Mouse (Mus musculus): ENCODE measurements around the gene Zcchc10. TPM values are rescaled to one million over a fixed set of nuclear protein-coding genes. Genes with fewer than 3 reads are reported as not detected.

Zcchc10 gene
- polyA plus RNA-seq, 1 experiment from 2014 or later, result 14.3 TPM

DNA sequence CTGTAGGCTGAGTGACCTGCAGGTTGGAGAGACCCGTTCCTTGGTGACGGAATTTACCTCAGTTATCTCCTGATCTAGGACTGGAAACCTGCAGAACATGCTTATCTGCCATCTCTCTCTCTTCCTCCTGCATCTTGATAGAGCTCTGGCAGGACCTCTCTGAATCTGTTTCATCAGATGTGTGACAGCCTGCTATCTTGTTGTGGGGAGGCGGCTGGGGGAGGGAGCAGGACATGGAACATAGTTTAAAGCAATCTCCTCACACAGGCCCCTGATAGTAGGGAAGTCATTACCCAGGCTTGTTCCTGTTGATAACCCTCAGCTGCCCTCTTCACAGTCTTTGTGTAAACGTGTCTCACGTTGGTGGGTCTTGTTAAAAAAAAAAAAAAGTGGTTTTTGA, 20.8 kb downstream of the Zcchc10 start:
- peaks cover 7% of the 10 kb centered on the region for H3K4me1 ChIP-seq (replicated peaks)
- ATAC-seq (replicated peaks; ENCODE audit: insufficient number of reproducible peaks, insufficient read depth, low FRiP score, low read depth), result no peak; the same call in 1 of the 2 replicates
- WGBS, result 14% methylated on average over 5 of the region's 5 CpGs
- no peaks in the 10 kb centered on the region for H3K27me3 ChIP-seq
- H3K9me3 ChIP-seq (replicated peaks), result no peaks in the 10 kb centered on the region
- no peak overlapping the region for H3K4me2 ChIP-seq
- no peaks in the 10 kb centered on the region for H3K36me3 ChIP-seq
- no peak overlapping the region for H3K27ac ChIP-seq
- H3K9ac ChIP-seq, result no peak overlapping the region
- H3K4me3 ChIP-seq, result no peak overlapping the region

DNA sequence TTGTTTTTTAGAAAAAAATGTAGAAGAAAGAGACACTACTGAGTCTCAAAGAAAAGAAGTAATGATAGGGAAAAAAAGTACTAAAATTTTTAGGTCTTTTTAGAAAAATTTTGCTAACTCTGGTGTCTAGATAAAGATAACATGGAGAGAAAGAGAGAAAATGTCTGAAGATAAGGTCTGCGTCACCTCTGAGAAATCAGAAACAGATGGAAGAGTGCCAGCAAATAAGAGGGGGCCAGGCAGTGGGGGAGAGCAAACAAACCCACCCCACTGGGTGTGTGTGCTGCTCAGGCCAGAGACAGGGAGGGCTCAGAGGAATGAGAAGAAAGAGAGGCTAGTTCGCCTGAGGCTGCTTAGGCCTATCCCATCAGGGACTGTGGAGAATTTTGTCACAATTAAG, 21.3 kb downstream of the Zcchc10 start:
- no peak overlapping the region for H3K27ac ChIP-seq
- ATAC-seq (replicated peaks; ENCODE audit: insufficient number of reproducible peaks, insufficient read depth, low FRiP score, low read depth), result no peak
- H3K9ac ChIP-seq, result no peak overlapping the region

DNA sequence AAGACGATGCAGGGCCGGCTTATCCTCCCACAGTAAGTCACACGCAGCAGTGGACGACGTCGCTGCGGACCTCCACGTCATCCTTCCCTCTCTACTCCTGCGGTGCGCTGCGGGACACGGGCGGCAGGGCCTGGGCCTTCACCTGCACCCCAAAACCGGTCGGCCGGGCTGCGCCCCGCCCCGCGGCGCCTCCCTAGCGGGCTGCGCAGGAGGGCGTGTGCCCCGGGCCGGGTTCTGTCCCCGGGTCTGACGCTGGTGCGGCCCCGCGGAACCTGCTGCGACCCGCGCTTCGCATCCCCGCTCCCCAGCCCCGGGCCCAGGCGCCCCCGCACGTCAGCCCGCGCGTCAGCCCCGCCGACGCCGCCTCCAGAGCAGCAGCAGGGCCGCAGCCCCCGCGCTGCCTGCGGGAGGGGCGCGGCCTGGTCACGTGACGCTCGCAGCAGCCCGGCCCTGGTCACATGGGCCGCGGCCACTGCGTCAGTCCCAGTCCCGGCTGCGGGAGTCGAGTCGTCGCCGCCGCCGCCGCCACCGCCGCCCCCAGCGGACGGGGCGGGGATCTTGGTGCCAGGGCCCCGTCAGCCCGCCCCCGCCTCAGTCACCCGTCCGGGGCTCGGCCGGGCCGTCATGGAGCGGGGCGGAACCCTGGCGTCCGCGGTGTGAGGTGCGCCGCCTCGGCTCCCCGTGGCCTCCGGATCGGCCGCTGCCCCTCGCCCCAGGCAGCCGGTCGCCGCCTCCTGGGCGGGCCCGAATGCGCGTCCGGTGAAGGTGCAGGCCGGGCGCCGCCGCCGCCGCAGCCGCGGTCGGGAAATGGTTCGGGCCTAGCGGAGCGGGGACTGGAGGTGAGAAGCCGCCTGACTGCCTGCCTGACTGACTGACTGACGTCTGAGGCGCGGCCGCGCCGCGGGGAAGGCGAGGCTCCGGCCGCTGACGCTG, 26.1 kb downstream of the Zcchc10 start, which contains the start of gene Aff4:
Aff4 (plus strand) TSS at position 543 of the 933 bp plus-strand sequence.
- under 1% methylated on average over 113 of the region's 127 CpGs for WGBS
- Histone ChIP-seq H3K27me3 (no peaks in the 10 kb centered on the region), H3K9ac (peak within 1 kb of the TSS; percentile 99), H3K9me3 (replicated peaks) (no peaks in the 10 kb centered on the region), H3K36me3 (no peaks in the 10 kb centered on the region), H3K4me1 (replicated peaks) (peaks cover 10% of the 10 kb centered on the region), H3K27ac (peak within 1 kb of the TSS; percentile 99), H3K4me3 (peak within 1 kb of the TSS; percentile 99), H3K4me2 (peak within 1 kb of the TSS; percentile 77)
- peak; percentile 93 for ATAC-seq (replicated peaks; ENCODE audit: insufficient number of reproducible peaks, insufficient read depth, low FRiP score, low read depth)

More for the DNA sequence above, 21.3 kb downstream of the Zcchc10 start:
- WGBS, result 19% methylated on average over 2 of the region's 2 CpGs
- H3K4me2 ChIP-seq, result no peak overlapping the region
- no peaks in the 10 kb centered on the region for H3K9me3 ChIP-seq (replicated peaks)
- no peak overlapping the region for H3K4me3 ChIP-seq
- H3K4me1 ChIP-seq (replicated peaks), result peaks cover 7% of the 10 kb centered on the region
- H3K36me3 ChIP-seq, result no peaks in the 10 kb centered on the region
- no peaks in the 10 kb centered on the region for H3K27me3 ChIP-seq

DNA sequence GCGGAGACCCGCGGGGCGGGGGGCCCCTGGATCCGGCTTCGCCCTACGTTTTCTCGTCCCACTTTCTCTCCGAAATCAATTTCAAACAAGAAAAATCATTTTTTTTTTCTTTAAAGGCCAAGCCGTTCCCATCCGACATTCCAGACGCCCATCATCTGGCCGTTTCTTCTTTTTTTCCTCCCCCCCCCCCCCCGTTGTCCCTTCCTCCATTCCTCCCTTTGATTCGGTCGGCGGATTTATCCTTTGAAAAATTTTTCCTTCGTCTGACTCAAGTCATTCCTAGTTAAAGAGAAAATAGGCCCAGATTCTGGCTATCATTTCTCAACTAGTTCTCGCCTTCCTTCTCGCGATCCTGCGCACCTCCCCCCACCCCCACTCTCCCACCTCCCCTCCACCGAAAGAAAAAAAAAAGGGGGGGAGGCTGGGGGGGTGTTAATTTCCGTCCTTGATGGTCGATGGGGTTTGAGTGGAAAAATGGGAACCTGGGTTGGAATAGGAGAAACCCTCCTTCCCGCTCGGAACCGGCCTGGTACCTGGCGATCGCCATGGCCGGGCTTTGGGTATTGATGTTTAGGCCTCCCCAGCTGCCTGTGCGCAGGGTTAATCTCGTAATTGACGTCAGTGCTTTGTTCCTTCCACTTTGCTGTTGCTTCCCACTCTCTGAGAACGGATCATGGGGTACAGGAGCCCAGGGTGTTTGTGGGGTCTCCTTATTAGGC, 26.9 kb downstream of the Zcchc10 start:
- H3K27ac ChIP-seq, result peak overlapping the region; percentile 99
- H3K4me2 ChIP-seq, result peak overlapping the region; percentile 77
- WGBS, result under 1% methylated on average over 35 of the region's 35 CpGs
- H3K4me3 ChIP-seq, result peak overlapping the region; percentile 99
- no peak; the same call in 1 of the 2 replicates for ATAC-seq (replicated peaks; ENCODE audit: insufficient number of reproducible peaks, insufficient read depth, low FRiP score, low read depth)
- H3K4me1 ChIP-seq (replicated peaks), result peaks cover 6% of the 10 kb centered on the region
- no peaks in the 10 kb centered on the region for H3K36me3 ChIP-seq
- peak overlapping the region; percentile 99 for H3K9ac ChIP-seq
- no peaks in the 10 kb centered on the region for H3K9me3 ChIP-seq (replicated peaks)
- H3K27me3 ChIP-seq, result no peaks in the 10 kb centered on the region

DNA sequence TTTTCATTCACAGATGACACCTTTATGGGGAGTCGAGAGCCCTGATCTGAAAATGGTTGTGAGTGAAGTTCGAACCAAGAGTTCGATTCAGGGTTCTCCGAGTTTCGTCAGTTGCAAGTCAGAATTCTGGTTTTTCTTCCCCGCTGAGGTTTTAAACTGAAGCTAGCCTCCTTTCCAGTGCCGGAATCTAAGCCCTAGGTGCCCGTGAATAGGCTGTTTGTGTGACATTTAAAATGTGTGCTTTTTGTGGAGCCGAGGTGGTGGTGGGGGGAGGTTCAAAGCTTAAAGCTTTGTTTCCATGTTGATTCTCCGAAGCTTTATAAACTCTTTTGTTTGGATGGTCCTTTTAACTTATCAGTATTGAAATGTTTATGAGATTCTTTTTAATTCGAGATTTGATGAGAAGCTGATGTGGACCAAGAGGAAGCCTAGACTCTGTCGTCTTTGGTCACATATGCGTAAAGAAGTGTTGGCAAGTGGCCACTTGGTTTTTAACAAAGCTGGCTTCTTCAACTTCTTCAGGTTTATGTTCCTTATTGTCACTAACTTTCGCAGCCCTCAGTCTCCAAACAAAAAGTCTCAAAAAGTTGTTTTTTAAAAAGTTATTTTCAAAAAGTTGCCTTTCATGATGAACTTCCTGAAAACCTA, 27.6 kb downstream of the Zcchc10 start:
- Histone ChIP-seq H3K4me2 (peak overlapping the region; percentile 77), H3K9ac (peak overlapping the region; percentile 99), H3K27me3 (no peaks in the 10 kb centered on the region), H3K27ac (peak overlapping the region; percentile 99), H3K4me3 (peak overlapping the region; percentile 99), H3K36me3 (no peaks in the 10 kb centered on the region), H3K4me1 (replicated peaks) (peaks cover 7% of the 10 kb centered on the region), H3K9me3 (replicated peaks) (no peaks in the 10 kb centered on the region)
- ATAC-seq (replicated peaks; ENCODE audit: insufficient number of reproducible peaks, insufficient read depth, low FRiP score, low read depth), result no peak
- 3% methylated on average over 14 of the region's 14 CpGs for WGBS

DNA sequence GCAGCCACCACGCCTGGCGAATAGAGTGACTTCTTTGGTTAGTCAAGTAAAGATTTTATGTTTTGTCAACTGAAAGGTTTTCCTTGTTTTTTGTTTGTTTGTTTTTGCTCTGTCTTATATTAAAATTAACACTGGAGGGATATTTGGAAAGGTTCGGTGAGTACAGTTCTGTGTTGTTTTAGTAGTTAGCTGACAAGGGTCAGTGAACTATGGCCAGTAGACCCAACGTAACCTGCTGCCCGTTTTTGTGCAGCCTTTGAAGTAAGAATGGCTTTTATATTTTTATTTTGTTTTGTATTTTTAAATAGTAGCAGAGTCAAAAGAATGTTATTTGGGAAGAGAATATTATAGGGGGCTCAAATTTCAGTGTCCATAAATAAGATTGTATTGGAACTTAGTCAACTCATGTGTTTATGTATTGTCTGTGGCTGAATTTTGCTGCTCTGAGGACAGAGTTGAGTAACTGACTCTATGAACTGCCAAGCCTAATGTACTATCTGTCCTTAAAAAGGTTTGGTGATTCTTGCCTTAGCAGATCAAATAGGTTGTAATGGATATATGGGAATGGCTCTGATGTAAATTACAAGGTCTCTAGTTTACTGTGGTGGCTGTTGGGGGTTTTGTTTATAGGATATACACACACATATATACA, 34.2 kb downstream of the Zcchc10 start:
- no peaks in the 10 kb centered on the region for H3K9me3 ChIP-seq (replicated peaks)
- no peaks in the 10 kb centered on the region; the same call in 1 of the 2 replicates for H3K36me3 ChIP-seq
- H3K4me1 ChIP-seq (replicated peaks), result peaks cover 5% of the 10 kb centered on the region; the same call in 1 of the 2 replicates
- no peak overlapping the region for H3K4me3 ChIP-seq
- H3K4me2 ChIP-seq, result no peak overlapping the region
- no peak overlapping the region for H3K27ac ChIP-seq
- ATAC-seq (replicated peaks; ENCODE audit: insufficient number of reproducible peaks, insufficient read depth, low FRiP score, low read depth), result no peak
- 90% methylated on average over 5 of the region's 5 CpGs for whole genome bisulfite sequencing
- H3K27me3 ChIP-seq, result no peaks in the 10 kb centered on the region
- no peak overlapping the region for H3K9ac ChIP-seq

DNA sequence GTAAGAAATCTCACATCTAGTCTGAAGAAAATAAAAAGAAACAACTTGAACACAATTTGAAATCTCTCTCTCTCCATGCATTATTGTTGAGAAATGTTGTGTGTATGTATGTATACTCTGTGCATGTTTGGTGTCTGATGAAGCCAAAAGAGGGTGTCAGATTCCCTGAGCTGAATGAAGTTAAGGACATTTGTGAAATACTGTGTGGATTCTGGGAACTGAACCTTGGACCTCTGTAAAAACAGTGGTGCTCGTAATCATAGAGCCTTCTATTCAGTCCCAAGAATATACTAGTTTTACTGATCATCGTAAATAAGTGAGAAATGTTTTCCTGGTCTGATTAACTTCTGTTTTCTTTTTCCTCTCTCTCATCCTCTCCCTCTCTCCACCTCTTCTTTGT, 42.6 kb downstream of the Zcchc10 start:
- no peak for ATAC-seq (replicated peaks; ENCODE audit: insufficient number of reproducible peaks, insufficient read depth, low FRiP score, low read depth)
- H3K9ac ChIP-seq, result no peak overlapping the region
- WGBS, result 89% methylated on average over 2 of the region's 2 CpGs
- peaks cover 18% of the 10 kb centered on the region for H3K36me3 ChIP-seq
- no peak overlapping the region for H3K4me3 ChIP-seq
- no peak overlapping the region for H3K27ac ChIP-seq
- H3K9me3 ChIP-seq (replicated peaks), result no peaks in the 10 kb centered on the region
- no peaks in the 10 kb centered on the region for H3K27me3 ChIP-seq
- no peak overlapping the region for H3K4me2 ChIP-seq
- H3K4me1 ChIP-seq (replicated peaks), result no peaks in the 10 kb centered on the region

DNA sequence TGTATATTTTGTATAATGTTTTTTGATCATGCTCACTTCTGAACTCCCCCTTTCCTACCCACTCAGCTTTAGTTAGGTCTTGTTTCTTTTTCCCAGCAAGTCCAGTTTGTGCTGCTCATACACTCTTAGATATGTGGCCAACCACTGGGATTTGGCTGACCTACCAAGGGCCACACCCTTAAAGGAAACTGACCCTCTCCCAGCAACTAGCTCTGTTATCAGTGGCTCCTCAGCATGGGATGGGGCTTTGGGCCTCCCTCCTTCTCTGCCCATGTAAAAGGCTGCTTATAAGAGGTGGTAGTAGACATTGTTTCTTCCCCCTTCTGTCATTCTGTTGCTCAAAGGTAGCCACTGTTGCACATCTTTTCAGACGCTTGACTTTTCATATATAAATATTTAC, 54.4 kb downstream of the Zcchc10 start:
- Histone ChIP-seq H3K4me2 (no peak overlapping the region), H3K4me1 (replicated peaks) (peaks cover 9% of the 10 kb centered on the region), H3K4me3 (no peak overlapping the region), H3K9me3 (replicated peaks) (no peaks in the 10 kb centered on the region), H3K27me3 (no peaks in the 10 kb centered on the region), H3K36me3 (peaks cover 44% of the 10 kb centered on the region), H3K9ac (no peak overlapping the region), H3K27ac (no peak overlapping the region)
- WGBS, result 81% methylated on average over 1 of the region's 1 CpGs
- no peak for ATAC-seq (replicated peaks; ENCODE audit: insufficient number of reproducible peaks, insufficient read depth, low FRiP score, low read depth)

Other genes starting within 250 kb of the Zcchc10 start
- gene Hspa4, start 24.2 kb upstream of the Zcchc10 start, polyA plus RNA-seq (2015; fragmentation: Nextera tagmentation; extraction: Ambion mirVana), result 58.0 and 61.5 TPM in 2 replicates
- 30.5 and 37.7 TPM in 2 replicates for gene Aff4, start 26.2 kb downstream of the Zcchc10 start, polyA plus RNA-seq (2015; fragmentation: Nextera tagmentation; extraction: Ambion mirVana)
- gene Leap2, start 98.5 kb downstream of the Zcchc10 start, polyA plus RNA-seq (2015; fragmentation: Nextera tagmentation; extraction: Ambion mirVana), result 0.34 TPM in 1 of 2 replicates, not detected in the other
- gene Uqcrq, start 106.2 kb downstream of the Zcchc10 start, polyA plus RNA-seq (2015; fragmentation: Nextera tagmentation; extraction: Ambion mirVana), result 1,038 and 1,358 TPM in 2 replicates
- gene Gdf9, start 106.3 kb downstream of the Zcchc10 start, polyA plus RNA-seq (2015; fragmentation: Nextera tagmentation; extraction: Ambion mirVana), result 1.4 TPM in 2 replicates
- 0.16 TPM in 1 of 2 replicates, not detected in the other for gene Gm10447, start 132.4 kb downstream of the Zcchc10 start, polyA plus RNA-seq (2015; fragmentation: Nextera tagmentation; extraction: Ambion mirVana)
- gene Shroom1, start 132.5 kb downstream of the Zcchc10 start, polyA plus RNA-seq (2015; fragmentation: Nextera tagmentation; extraction: Ambion mirVana), result 2.5 and 2.6 TPM in 2 replicates
- gene Gm9837, start 145.8 kb downstream of the Zcchc10 start, polyA plus RNA-seq (2015; fragmentation: Nextera tagmentation; extraction: Ambion mirVana), result not detected in 2 replicates
- gene Gm9945, start 155.5 kb downstream of the Zcchc10 start, polyA plus RNA-seq (2015; fragmentation: Nextera tagmentation; extraction: Ambion mirVana), result not detected in 2 replicates
- 0.34 and 0.48 TPM in 2 replicates for gene Sowaha, start 155.6 kb downstream of the Zcchc10 start, polyA plus RNA-seq (2015; fragmentation: Nextera tagmentation; extraction: Ambion mirVana)
- gene Sept8, start 194.6 kb downstream of the Zcchc10 start, polyA plus RNA-seq (2015; fragmentation: Nextera tagmentation; extraction: Ambion mirVana), result 18.8 and 23.3 TPM in 2 replicates
- 43.5 and 43.6 TPM in 2 replicates for gene Kif3a, start 242.7 kb downstream of the Zcchc10 start, polyA plus RNA-seq (2015; fragmentation: Nextera tagmentation; extraction: Ambion mirVana)